Mouse (Mus musculus) CH12.LX (cell line): ENCODE measurements around the gene Rpn2. TPM values are rescaled to one million over a fixed set of nuclear protein-coding genes. Genes with fewer than 3 reads are reported as not detected.

Experiments
- DNase-seq: peaks from one replicate; pipeline ENCODE4 v3.0.0-alpha.2; 2013; ENCODE audit errors: extremely low read depth
- H3K27ac ChIP-seq: 2 replicates; pipeline ENCODE4 v1.5.1; 2012; ENCODE audit warnings: low read depth, mild to moderate bottlenecking, control low read depth, moderate library complexity; ENCODE audit not compliant: insufficient read depth
- H3K27me3 ChIP-seq: replicated peaks from 2 replicates; pipeline ENCODE3; 2012; ENCODE audit warnings: inconsistent platforms
- H3K36me3 ChIP-seq, 2 experiments: replicated peaks in 1 of 2; 2 replicates each; pipeline versions ENCODE3 to v1.6.1; 2012; ENCODE audit warnings: inconsistent platforms in 1 of 2, low read length in 1 of 2, mild to moderate bottlenecking in 1 of 2, mixed read lengths in 1 of 2, moderate library complexity in 1 of 2; ENCODE audit not compliant: control insufficient read depth in 1 of 2, insufficient read depth in 1 of 2
- H3K4me1 ChIP-seq, 2 experiments: 2 replicates each; pipeline ENCODE4 v1.6.1; 2012; ENCODE audit warnings: inconsistent platforms in 1 of 2, moderate library complexity in 1 of 2; ENCODE audit not compliant: insufficient read depth in 2 of 2, control insufficient read depth in 1 of 2
- H3K4me2 ChIP-seq: 2 replicates; pipeline ENCODE4 v1.6.1; 2012; ENCODE audit warnings: low read depth, mild to moderate bottlenecking, control low read depth; ENCODE audit not compliant: poor library complexity, insufficient read depth, severe bottlenecking
- H3K4me3 ChIP-seq, 3 experiments: fragments of 150-350 bp in 1 of 3; sonication (generic) in 1 of 3; replicated peaks in 1 of 3; 2 replicates each; pipeline versions ENCODE3 to v1.5.1; 2011 to 2012; ENCODE audit warnings: low read depth in 2 of 3, low read length in 2 of 3, mild to moderate bottlenecking in 2 of 3, moderate library complexity in 2 of 3, control low read depth in 1 of 3, improper control_type of control experiment in 1 of 3, inconsistent platforms in 1 of 3, mixed read lengths in 1 of 3; ENCODE audit not compliant: poor library complexity in 1 of 3
- H3K79me2 ChIP-seq: replicated peaks from 2 replicates; pipeline ENCODE4 v1.6.1; 2012; ENCODE audit warnings: mild to moderate bottlenecking, moderate library complexity; ENCODE audit not compliant: control insufficient read depth, poor library complexity, insufficient read depth, severe bottlenecking; ENCODE audit errors: extremely low read depth
- H3K9ac ChIP-seq: 2 replicates; pipeline ENCODE4 v1.6.1; 2012; ENCODE audit warnings: low read depth, mild to moderate bottlenecking, control low read depth, moderate library complexity; ENCODE audit not compliant: insufficient read depth
- H3K9me3 ChIP-seq: replicated peaks from 2 replicates; pipeline ENCODE3; 2012; ENCODE audit warnings: low read length, inconsistent platforms, mixed read lengths
- BHLHE40 ChIP-seq: IDR thresholded peaks from 2 replicates; pipeline ENCODE4 v1.6.1; 2011; ENCODE audit warnings: mild to moderate bottlenecking, low read depth, low read length, improper control_type of control experiment
- E2F4 ChIP-seq: IDR thresholded peaks from 2 replicates; pipeline ENCODE4 v1.6.1; 2011; ENCODE audit warnings: low read depth, low read length, improper control_type of control experiment; ENCODE audit not compliant: insufficient replicate concordance
- ELF1 ChIP-seq: IDR thresholded peaks from 2 replicates; pipeline ENCODE4 v1.6.1; 2014; ENCODE audit warnings: low read depth, mild to moderate bottlenecking, inconsistent platforms, low read length, improper control_type of control experiment
- GABPA ChIP-seq: IDR thresholded peaks from 2 replicates; pipeline ENCODE4 v1.6.1; 2012; ENCODE audit warnings: low read depth, low read length, improper control_type of control experiment, inconsistent platforms; ENCODE audit not compliant: insufficient replicate concordance
- HCFC1 ChIP-seq: IDR thresholded peaks from 2 replicates; pipeline ENCODE4 v1.6.1; 2012; ENCODE audit warnings: low read depth, mild to moderate bottlenecking, inconsistent platforms, low read length, improper control_type of control experiment
- IRF4 ChIP-seq: IDR thresholded peaks from 2 replicates; pipeline ENCODE4 v1.6.1; 2014; ENCODE audit warnings: low read depth, mild to moderate bottlenecking, inconsistent platforms, low read length, improper control_type of control experiment
- MAZ ChIP-seq: IDR thresholded peaks from 2 replicates; pipeline ENCODE4 v1.6.1; 2012; ENCODE audit warnings: low read depth, mild to moderate bottlenecking, inconsistent platforms, low read length, improper control_type of control experiment, moderate library complexity
- MYC ChIP-seq: IDR thresholded peaks from 2 replicates; pipeline ENCODE4 v1.6.1; 2011; ENCODE audit warnings: low read depth, mild to moderate bottlenecking, improper control_type of control experiment, low read length
- NELFE ChIP-seq: IDR thresholded peaks from 2 replicates; pipeline ENCODE4 v1.6.1; 2011; ENCODE audit warnings: low read depth, low read length, improper control_type of control experiment
- PAX5 ChIP-seq: IDR thresholded peaks from 2 replicates; pipeline ENCODE4 v1.6.1; 2012; ENCODE audit warnings: low read length, inconsistent platforms, mixed read lengths
- RAD21 ChIP-seq: IDR thresholded peaks from 2 replicates; pipeline ENCODE4 v1.6.1; 2011; ENCODE audit warnings: low read depth, mild to moderate bottlenecking, low read length, improper control_type of control experiment, moderate library complexity
- RCOR1 ChIP-seq: conservative IDR thresholded peaks from 2 replicates; pipeline ENCODE4 v1.6.1; 2012; ENCODE audit warnings: low read depth, mild to moderate bottlenecking, inconsistent platforms, low read length, improper control_type of control experiment
- SMC3 ChIP-seq: IDR thresholded peaks from 2 replicates; pipeline ENCODE4 v1.6.1; 2011; ENCODE audit warnings: low read depth, low read length, improper control_type of control experiment
- TBP ChIP-seq: conservative IDR thresholded peaks from 2 replicates; pipeline ENCODE4 v1.6.1; 2011; ENCODE audit warnings: low read depth, low read length, improper control_type of control experiment
- TCF12 ChIP-seq: IDR thresholded peaks from 2 replicates; pipeline ENCODE4 v1.6.1; 2014; ENCODE audit warnings: low read depth, mild to moderate bottlenecking, inconsistent platforms, low read length, improper control_type of control experiment
- USF1 ChIP-seq: IDR thresholded peaks from 2 replicates; pipeline ENCODE4 v1.6.1; 2014; ENCODE audit warnings: low read depth, mild to moderate bottlenecking, inconsistent platforms, low read length, improper control_type of control experiment
- USF2 ChIP-seq: conservative IDR thresholded peaks from 2 replicates; pipeline ENCODE4 v1.6.1; 2011; ENCODE audit warnings: low read depth, low read length, improper control_type of control experiment
- ZC3H11A ChIP-seq: IDR thresholded peaks from 2 replicates; pipeline ENCODE4 v1.6.1; 2012; ENCODE audit warnings: low read depth, mild to moderate bottlenecking, inconsistent platforms, low read length, improper control_type of control experiment
- dilution Hi-C: fragments of 300-500 bp; cut with MboI; formaldehyde crosslinking; loops from 2 replicates; pipeline ENCODE4 v1.14.3; 2020; ENCODE audit warnings: low sequenced_read_pairs; ENCODE audit not compliant: extremely low pct_unique_long_range_greater_than_20kb, extremely low pct_ligation_motif_present
- in situ Hi-C: fragments of 300-500 bp; cut with MboI; formaldehyde crosslinking; loops from 3 replicates; pipeline ENCODE4 v1.14.3; 2019; ENCODE audit warnings: low sequenced_read_pairs, low pct_ligation_motif_present, low pct_unique_long_range_greater_than_20kb, mixed read lengths
- polyA plus RNA-seq: library from polyadenylated mRNA; unstranded; fragments of >175 nt; gene quantifications from 2 replicates; pipeline ENCODE4 v1.2.1, GENCODE M21; 2012; ENCODE audit warnings: low read depth; ENCODE audit not compliant: insufficient read length
- total RNA-seq, 2 experiments: library from RNA; depleted of rRNA; stranded (reverse); fragments of 300-350 nt in 1 of 2; fragments of >200 nt in 1 of 2; gene quantifications; 2 replicates each; pipeline ENCODE4 v1.2.3; 2012 to 2014

Rpn2 gene
- total and polyA plus RNA-seq, 3 experiments, result 296 to 336 (median 301) TPM

GRCm38 (mm10) chr2:157353183-157353582 is 74.4 kb downstream of the Rpn2 start:
- Histone ChIP-seq H3K9ac (no peak overlapping the region), H3K79me2 (no peaks in the 10 kb centered on the region), H3K36me3 (no peaks in the 10 kb centered on the region), H3K9me3 (peaks cover 14% of the 10 kb centered on the region), H3K27ac (no peak overlapping the region), H3K27me3 (peaks cover 30% of the 10 kb centered on the region), H3K4me1 (no peaks in the 10 kb centered on the region), H3K4me3 (no peak overlapping the region), H3K4me2 (no peak overlapping the region)
- dilution Hi-C loops, result no loop called here
- no peak for DNase-seq
- in situ Hi-C loops, result no loop called here
- no peak for TF ChIP-seq SMC3
- TF ChIP-seq MYC, result no peak
- TF ChIP-seq ZC3H11A, result no peak
- no peak for TF ChIP-seq E2F4
- TF ChIP-seq USF2, result no peak
- TF ChIP-seq TBP, result no peak
- TF ChIP-seq MAZ, result no peak
- no peak for TF ChIP-seq TCF12
- TF ChIP-seq USF1, result no peak
- TF ChIP-seq ELF1, result no peak
- no peak for TF ChIP-seq PAX5
- TF ChIP-seq NELFE, result no peak

- no peak overlapping the region for H3K9ac ChIP-seq
- DNase-seq, result no peak
- H3K9me3 ChIP-seq, result peaks cover 14% of the 10 kb centered on the region
- in situ Hi-C loops (no loop called here), dilution Hi-C loops (no loop called here)
- H3K36me3 ChIP-seq, result no peaks in the 10 kb centered on the region
- H3K4me1 ChIP-seq, result no peaks in the 10 kb centered on the region
- peaks cover 22% of the 10 kb centered on the region for H3K27me3 ChIP-seq
- no peaks in the 10 kb centered on the region for H3K79me2 ChIP-seq
- no peak overlapping the region for H3K4me2 ChIP-seq
- TF ChIP-seq BHLHE40, result no peak
- TF ChIP-seq SMC3, result no peak
- TF ChIP-seq HCFC1, result no peak
- no peak for TF ChIP-seq MAZ
- no peak overlapping the region for H3K27ac ChIP-seq
- no peak overlapping the region for H3K4me3 ChIP-seq
Measured at GRCm38 (mm10) chr2:157354106-157354505, 75.3 kb downstream of the Rpn2 start.

- no peaks in the 10 kb centered on the region for H3K4me1 ChIP-seq
- H3K4me3 ChIP-seq, result no peak overlapping the region
- in situ Hi-C loops (no loop called here), dilution Hi-C loops (no loop called here)
- DNase-seq, result no peak
- no peaks in the 10 kb centered on the region for H3K36me3 ChIP-seq
- TF ChIP-seq RAD21, result no peak
- no peak for TF ChIP-seq IRF4
- no peak for TF ChIP-seq RCOR1
- no peak for TF ChIP-seq GABPA
- no peak overlapping the region for H3K4me2 ChIP-seq
- no peak overlapping the region for H3K27ac ChIP-seq
- H3K9ac ChIP-seq, result no peak overlapping the region
- H3K27me3 ChIP-seq, result no peaks in the 10 kb centered on the region
- peaks cover 5% of the 10 kb centered on the region for H3K9me3 ChIP-seq
- H3K79me2 ChIP-seq, result no peaks in the 10 kb centered on the region
Measured at GRCm38 (mm10) chr2:157360028-157360427, 81.2 kb downstream of the Rpn2 start.
